Mouse (Mus musculus): ENCODE results near the gene AW011738.

GRCm38 (mm10) chr4:156193906-156194305 lies 9.2 kb upstream of the AW011738 start:
- no peak for TF ChIP-seq FLI1 (IDR thresholded peaks at IDR 0.05; ENCODE audit: low read length)
- TF ChIP-seq GATA1 (IDR thresholded peaks at IDR 0.05; ENCODE audit: borderline replicate concordance, low read length): no peak
